Mouse (Mus musculus) forebrain, embryonic 15.5 days (tissue): Measurements from ENCODE around the gene Slc6a6. TPM values are rescaled to one million over a fixed set of nuclear protein-coding genes. Genes with fewer than 3 reads are reported as not detected.
A peak's percentile ranks its signal among the peaks of the same experiment; 100 is the strongest.

Experiments used
- ATAC-seq: fragments of 200-750 bp; cut with Nextera tagmentation; replicated peaks from 2 replicates; pipeline ENCODE4 v1.8.0; 2017; ENCODE audit warnings: mild to moderate bottlenecking, moderate TSS enrichment, moderate library complexity
- H3K27ac ChIP-seq: fragments of 300-500 bp; sonication (generic); replicated peaks from 2 replicates; pipeline ENCODE4 v1.5.1; 2015; ENCODE audit warnings: mild to moderate bottlenecking, inconsistent platforms
- H3K27me3 ChIP-seq: fragments of 300-500 bp; sonication (generic); 2 replicates; pipeline ENCODE4 v1.6.1; 2015; ENCODE audit warnings: inconsistent platforms
- H3K36me3 ChIP-seq: fragments of 300-500 bp; sonication (generic); 2 replicates; pipeline ENCODE4 v1.6.1; 2015; ENCODE audit warnings: mild to moderate bottlenecking, inconsistent platforms
- H3K4me1 ChIP-seq: fragments of 300-500 bp; sonication (generic); 2 replicates; pipeline ENCODE4 v1.6.1; 2015; ENCODE audit warnings: inconsistent platforms
- H3K4me2 ChIP-seq: fragments of 300-500 bp; sonication (generic); replicated peaks from 2 replicates; pipeline ENCODE4 v1.6.1; 2015; ENCODE audit warnings: mild to moderate bottlenecking, inconsistent platforms
- H3K4me3 ChIP-seq: fragments of 300-500 bp; sonication (generic); 2 replicates; pipeline ENCODE4 v1.5.1; 2015; ENCODE audit warnings: mild to moderate bottlenecking, inconsistent platforms
- H3K9ac ChIP-seq: fragments of 300-500 bp; sonication (generic); replicated peaks from 2 replicates; pipeline ENCODE4 v1.6.1; 2015; ENCODE audit warnings: mild to moderate bottlenecking, inconsistent platforms
- H3K9me3 ChIP-seq: fragments of 300-500 bp; sonication (generic); 2 replicates; pipeline ENCODE4 v1.6.1; 2016; ENCODE audit warnings: inconsistent platforms
- WGBS: fragments of 180-500 bp; shearing (Covaris S2); methylation state at CpG from one replicate; pipeline ENCODE4 v1.1.7; 2015; ENCODE audit warnings: mixed read lengths; 5-methylcytosine and 5-hydroxymethylcytosine counted together
- polyA plus RNA-seq: library from polyadenylated mRNA; unstranded; fragments of >200 nt; fragmentation: Nextera tagmentation; extraction: Ambion mirVana; gene quantifications from 2 replicates; pipeline ENCODE4 v1.2.1, GENCODE M21; 2015

Gene Slc6a6
- polyA plus RNA-seq, 1 experiment from 2014 or later = 94.2 TPM

DNA sequence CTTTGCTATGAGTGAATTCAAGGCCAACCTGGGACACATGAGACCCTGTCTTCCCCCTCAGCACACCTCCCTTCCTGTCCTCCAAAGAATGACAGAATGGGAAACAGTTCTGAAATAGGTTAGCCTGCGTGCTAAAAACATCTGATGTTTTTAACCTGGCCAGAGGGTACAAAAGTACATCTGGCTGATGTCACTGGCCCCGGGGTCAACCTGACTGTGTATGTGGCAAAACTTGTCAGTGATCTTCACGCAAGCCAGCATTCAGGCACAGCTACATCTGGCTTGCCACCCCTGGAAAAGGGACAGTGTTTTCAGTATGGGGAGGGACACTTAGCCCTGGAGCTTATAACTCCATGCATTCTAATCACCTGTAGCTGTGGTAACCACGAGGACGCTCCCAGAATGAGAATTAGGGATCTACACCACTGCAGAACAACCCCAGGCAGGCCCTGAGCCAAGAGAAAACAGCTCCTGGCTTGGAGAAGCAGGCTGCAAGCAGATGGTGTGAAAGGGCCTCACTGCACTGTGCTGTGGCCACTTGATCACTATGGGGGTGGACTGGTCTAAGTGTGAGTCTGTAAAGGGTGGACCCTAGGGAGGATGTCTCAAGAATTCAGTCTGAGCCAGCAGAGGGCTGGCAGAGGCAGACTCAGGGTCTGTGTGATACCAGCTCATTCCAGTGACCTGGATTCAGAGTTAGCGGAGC, 35.3 kb downstream of the Slc6a6 start:
- Histone ChIP-seq H3K4me1 (peaks cover 37% of the 10 kb centered on the region), H3K4me3 (no peak overlapping the region), H3K36me3 (peaks cover 13% of the 10 kb centered on the region), H3K9me3 (no peaks in the 10 kb centered on the region), H3K9ac (no peak overlapping the region), H3K27ac (peak overlapping the region; percentile 88), H3K27me3 (no peaks in the 10 kb centered on the region), H3K4me2 (peak overlapping the region; percentile 19)
- ATAC-seq = peak; percentile 77
- WGBS = 35% methylated on average over 6 of the region's 6 CpGs

DNA sequence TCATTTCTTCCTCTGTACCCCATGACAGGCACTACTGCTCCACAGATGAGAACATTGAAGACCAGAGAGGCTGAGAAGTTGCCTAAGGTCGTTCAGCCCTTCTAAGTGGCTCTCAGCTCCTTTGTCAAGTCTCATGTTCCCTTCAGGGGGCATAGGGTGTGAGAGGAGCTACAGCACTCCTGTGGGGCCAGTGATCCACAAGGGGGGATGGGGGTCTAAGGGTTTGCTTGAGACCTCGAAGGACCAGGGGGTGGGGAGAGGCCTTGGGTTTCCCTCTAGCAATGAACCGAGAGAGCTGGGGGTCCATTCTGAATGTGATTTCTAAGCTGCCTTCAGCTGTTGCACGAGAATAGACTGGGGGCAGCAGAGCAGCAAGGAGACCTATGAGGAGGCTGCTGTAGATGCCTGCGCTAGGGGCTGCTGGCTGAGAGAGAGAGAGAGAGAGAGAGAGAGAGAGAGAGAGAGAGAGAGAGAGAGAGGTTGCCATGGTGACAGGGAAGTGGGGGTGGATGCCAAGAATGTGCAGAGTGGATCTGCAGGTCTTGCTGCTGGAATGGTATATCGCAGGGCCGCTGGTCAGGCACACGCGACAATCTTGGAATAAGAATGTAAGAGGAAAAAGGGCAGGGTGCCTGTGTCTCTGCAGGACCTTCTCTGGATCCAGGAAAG, 36.1 kb downstream of the Slc6a6 start:
- Histone ChIP-seq H3K36me3 (peaks cover 21% of the 10 kb centered on the region), H3K9ac (0 out of 2 replicates have a peak overlapping the region, but pooled peaks have one; percentile 20), H3K4me2 (peak overlapping the region; percentile 25), H3K4me1 (peaks cover 37% of the 10 kb centered on the region), H3K4me3 (no peak overlapping the region), H3K9me3 (no peaks in the 10 kb centered on the region), H3K27me3 (no peaks in the 10 kb centered on the region), H3K27ac (peak overlapping the region; percentile 88)
- 2% methylated on average over 9 of the region's 9 CpGs for WGBS
- ATAC-seq = peak; percentile 78

DNA sequence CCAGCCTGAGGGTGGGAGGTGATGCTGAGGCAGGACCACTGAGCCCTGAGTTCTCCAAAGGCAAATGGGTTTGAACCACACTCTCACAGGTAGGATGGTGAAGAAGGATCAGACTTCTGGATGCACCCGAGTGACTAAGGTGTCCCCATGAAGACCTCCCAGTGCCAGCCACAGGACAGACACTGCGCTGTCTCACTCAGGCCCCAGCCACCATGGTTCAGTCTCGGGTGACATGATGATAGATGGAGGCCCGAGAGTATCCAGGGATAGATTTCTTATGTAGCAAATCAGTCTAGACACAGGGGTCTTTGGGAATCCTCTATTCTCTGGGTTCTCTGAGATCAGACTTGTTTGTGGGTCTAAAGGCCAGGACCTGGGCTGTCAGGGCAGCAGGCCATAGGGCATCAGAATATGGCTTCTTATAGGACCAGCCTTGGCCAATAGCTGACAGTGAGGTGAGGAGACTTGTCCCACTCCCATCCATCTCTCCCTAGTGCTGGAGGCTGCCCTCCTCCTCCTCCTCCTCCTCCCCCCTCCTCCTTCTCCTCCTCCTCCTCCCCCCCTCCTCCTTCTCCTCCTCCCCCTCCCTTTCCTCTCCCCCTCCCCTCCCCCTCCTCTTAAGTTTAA, 36.8 kb downstream of the Slc6a6 start:
- H3K36me3 ChIP-seq = peaks cover 26% of the 10 kb centered on the region
- peaks cover 37% of the 10 kb centered on the region for H3K4me1 ChIP-seq
- no peaks in the 10 kb centered on the region for H3K9me3 ChIP-seq
- no peak overlapping the region for H3K4me3 ChIP-seq
- peak; percentile 27 for ATAC-seq
- 0 out of 2 replicates have a peak overlapping the region, but pooled peaks have one; percentile 17 for H3K9ac ChIP-seq
- no peaks in the 10 kb centered on the region for H3K27me3 ChIP-seq
- 61% methylated on average over 4 of the region's 4 CpGs for WGBS
- peak overlapping the region; percentile 25 for H3K4me2 ChIP-seq
- H3K27ac ChIP-seq = peak overlapping the region; percentile 88

DNA sequence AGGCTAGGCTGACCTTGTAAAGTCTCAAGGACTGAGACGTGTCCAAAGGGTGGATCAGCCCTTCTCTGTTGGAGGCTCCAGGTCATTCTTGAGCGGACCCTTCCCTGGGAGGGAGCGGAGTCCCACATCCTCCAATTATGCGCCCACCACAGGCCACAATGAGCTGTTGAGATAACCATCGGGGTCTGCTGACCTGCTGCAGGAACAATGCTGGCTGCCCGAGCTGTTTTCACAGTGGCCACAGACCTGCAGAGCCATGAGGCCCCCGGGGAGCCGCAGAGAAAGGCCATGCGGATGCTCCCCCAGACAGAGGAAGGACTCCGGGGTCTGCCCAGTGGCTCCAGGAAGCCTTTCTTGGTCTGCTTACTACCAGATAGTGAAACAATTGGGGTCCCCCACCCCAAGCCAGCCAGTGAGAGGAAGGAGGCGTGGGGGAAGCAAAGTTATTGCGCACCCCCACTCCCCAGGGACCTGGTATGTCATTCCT, 37.4 kb downstream of the Slc6a6 start:
- Histone ChIP-seq H3K4me1 (peaks cover 37% of the 10 kb centered on the region), H3K9ac (no peak overlapping the region), H3K4me2 (no peak overlapping the region), H3K36me3 (peaks cover 32% of the 10 kb centered on the region), H3K27ac (no peak overlapping the region), H3K4me3 (no peak overlapping the region), H3K9me3 (no peaks in the 10 kb centered on the region), H3K27me3 (no peaks in the 10 kb centered on the region)
- no peak for ATAC-seq
- WGBS = 37% methylated on average over 12 of the region's 12 CpGs

DNA sequence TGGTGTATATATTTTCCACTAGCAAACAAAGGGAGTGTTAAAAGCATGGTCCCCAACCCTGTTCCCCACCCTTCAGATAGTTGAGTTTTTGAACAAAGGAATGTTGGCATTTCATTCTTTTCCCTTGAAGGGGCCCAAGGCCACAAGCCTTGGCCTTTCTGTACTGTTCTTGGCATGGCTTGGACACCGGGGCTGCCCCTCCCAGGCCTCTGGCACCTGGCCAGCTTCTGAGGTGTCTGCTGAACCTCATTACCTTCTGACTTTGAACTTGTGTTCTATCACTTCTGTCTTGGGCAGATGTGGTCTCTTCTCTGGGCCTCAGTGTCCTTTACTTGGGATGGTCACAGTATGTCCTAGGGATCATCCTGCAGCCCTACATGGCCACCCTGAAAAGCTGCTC, 43.5 kb downstream of the Slc6a6 start:
- H3K4me3 ChIP-seq = no peak overlapping the region
- no peaks in the 10 kb centered on the region for H3K9me3 ChIP-seq
- WGBS = 74% methylated on average over 1 of the region's 1 CpGs
- no peak overlapping the region for H3K9ac ChIP-seq
- no peak for ATAC-seq
- H3K4me1 ChIP-seq = peaks cover 36% of the 10 kb centered on the region
- H3K27me3 ChIP-seq = no peaks in the 10 kb centered on the region
- peaks cover 50% of the 10 kb centered on the region for H3K36me3 ChIP-seq
- H3K27ac ChIP-seq = no peak overlapping the region
- no peak overlapping the region for H3K4me2 ChIP-seq

DNA sequence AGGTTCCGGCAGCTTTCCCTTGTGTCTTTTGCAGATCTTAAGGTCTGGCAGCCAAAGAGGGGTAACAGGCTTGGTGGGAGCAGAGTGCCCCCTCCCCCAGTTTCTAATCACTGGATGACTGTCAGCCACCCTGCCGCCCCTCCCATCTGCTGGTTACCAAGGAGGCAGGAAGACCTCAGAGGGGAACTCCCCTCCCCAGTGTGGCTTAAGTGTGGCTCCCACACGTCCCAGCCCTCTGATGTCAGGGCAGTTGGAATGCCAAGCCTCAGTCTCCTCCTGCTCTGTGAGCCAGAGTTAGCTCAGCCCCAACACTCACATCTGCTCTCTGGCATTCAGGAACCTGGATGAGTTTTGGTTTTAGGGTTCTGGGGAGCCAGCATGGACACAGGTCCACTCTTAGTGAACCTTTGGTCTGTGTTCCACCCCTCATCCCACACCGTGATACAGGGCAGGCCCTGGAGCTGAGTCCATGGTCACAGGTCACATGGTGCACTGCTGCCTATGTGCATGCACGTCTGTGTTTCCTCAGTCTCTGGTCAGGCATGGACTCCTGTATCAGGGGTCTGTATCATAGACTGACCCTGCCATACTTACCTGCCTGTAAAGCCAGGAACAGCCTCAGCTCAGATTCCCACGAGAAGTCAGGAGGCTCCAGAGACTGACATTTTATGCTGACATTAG, 45.2 kb downstream of the Slc6a6 start:
- Histone ChIP-seq H3K9ac (no peak overlapping the region), H3K9me3 (no peaks in the 10 kb centered on the region), H3K27me3 (no peaks in the 10 kb centered on the region), H3K4me1 (peaks cover 36% of the 10 kb centered on the region), H3K4me2 (no peak overlapping the region), H3K27ac (peak overlapping the region; percentile 69), H3K36me3 (peaks cover 51% of the 10 kb centered on the region), H3K4me3 (no peak overlapping the region)
- ATAC-seq = peak; percentile 46
- 38% methylated on average over 6 of the region's 6 CpGs for WGBS

DNA sequence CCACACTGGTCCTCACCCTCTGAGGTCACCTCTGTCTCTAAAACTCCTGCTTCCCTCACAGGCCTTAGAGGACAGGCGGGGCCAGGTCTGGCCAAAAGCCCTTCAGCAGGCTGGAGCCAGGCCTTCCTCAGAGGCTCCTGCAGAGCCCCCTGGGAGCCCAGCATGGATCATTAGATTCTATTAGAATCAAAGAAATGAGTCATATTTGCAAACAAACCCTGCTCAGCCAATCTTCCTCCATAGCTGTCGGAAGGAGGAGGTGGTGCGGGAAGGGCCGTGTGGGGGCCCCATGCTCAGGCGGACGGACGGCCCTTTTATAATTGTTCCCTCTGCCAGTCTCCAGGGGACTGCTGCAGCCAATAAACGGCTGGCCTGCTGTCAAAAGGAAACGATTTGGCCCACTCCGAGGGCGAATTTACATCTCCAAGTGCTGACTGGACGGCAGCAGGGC, 45.8 kb downstream of the Slc6a6 start:
- no peaks in the 10 kb centered on the region for H3K27me3 ChIP-seq
- peaks cover 44% of the 10 kb centered on the region for H3K36me3 ChIP-seq
- peak; percentile 69 for ATAC-seq
- H3K27ac ChIP-seq = peak overlapping the region; percentile 69
- whole genome bisulfite sequencing = 3% methylated on average over 12 of the region's 12 CpGs
- peaks cover 36% of the 10 kb centered on the region for H3K4me1 ChIP-seq
- no peak overlapping the region for H3K4me2 ChIP-seq
- no peaks in the 10 kb centered on the region for H3K9me3 ChIP-seq
- H3K4me3 ChIP-seq = no peak overlapping the region
- no peak overlapping the region for H3K9ac ChIP-seq

DNA sequence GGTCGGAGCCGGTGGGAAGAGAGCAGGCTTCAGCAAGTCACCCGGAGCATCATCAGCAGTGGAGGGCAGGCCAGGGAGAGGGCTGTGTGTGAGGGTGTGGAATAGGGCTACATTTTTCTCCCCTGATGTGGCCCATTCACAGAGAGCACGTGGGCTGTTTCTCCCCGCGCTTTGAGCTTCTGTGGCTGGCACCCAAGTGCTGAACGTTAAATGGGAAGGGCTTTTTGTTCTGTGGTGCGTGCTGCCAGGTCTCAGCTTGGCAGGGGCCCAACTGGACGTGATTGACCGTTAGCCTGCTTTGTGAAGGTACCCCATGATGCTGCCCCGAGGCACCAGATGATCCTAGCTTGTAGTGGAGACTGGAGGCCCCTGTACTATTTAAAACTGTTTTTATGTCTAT, 48.3 kb downstream of the Slc6a6 start:
- peak; percentile 71 for ATAC-seq
- WGBS = 23% methylated on average over 11 of the region's 11 CpGs
- Histone ChIP-seq H3K4me2 (no peak overlapping the region), H3K27me3 (no peaks in the 10 kb centered on the region), H3K36me3 (peaks cover 45% of the 10 kb centered on the region), H3K27ac (peak overlapping the region; percentile 50; the same call in 1 of the 2 replicates), H3K4me3 (no peak overlapping the region), H3K9ac (no peak overlapping the region), H3K4me1 (peaks cover 36% of the 10 kb centered on the region), H3K9me3 (no peaks in the 10 kb centered on the region)

DNA sequence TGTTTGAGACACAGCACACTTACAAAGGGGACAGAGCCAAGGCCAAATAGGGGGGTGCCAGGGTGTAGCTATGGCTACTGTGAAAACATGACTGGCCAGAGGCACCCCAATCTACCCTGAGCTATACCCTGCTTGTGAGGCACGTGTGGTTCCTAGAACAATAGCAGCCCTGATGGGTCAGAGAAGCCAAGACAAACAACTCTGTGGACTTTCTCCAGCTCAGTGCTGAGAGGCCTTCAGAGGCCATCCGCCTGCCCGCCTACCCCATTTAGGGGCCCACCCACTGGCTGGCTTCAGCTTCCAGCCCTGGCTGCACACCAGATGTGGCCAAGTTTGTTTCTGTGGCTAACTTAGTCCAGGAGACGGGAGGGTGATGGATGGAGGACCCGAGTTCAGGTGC, 52.6 kb downstream of the Slc6a6 start:
- no peak overlapping the region for H3K4me3 ChIP-seq
- no peak overlapping the region for H3K4me2 ChIP-seq
- WGBS = 66% methylated on average over 5 of the region's 5 CpGs
- H3K36me3 ChIP-seq = peaks cover 63% of the 10 kb centered on the region
- H3K27ac ChIP-seq = no peak overlapping the region
- no peaks in the 10 kb centered on the region for H3K9me3 ChIP-seq
- peaks cover 8% of the 10 kb centered on the region for H3K4me1 ChIP-seq
- H3K9ac ChIP-seq = no peak overlapping the region
- no peaks in the 10 kb centered on the region for H3K27me3 ChIP-seq
- no peak for ATAC-seq

DNA sequence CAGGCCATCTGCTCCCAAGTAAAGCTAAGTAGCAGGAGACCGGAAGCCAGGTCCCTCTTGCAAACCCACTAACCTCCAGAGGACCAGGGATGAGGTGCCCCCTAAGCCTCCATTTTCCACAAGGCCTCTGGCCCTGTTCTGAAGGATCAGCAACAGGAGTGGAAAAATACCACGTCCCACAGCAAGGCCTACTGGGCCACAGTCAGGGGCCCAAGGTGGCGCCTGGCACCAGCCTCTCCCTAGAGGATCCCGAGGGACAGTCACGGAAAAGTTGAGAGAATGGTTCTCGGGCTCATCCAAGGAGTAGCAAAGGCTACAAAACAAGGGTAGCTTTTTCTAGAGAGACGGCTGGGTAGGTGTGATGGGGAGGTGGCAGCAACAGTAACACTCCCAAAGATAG, 53.6 kb downstream of the Slc6a6 start:
- peaks cover 70% of the 10 kb centered on the region for H3K36me3 ChIP-seq
- 86% methylated on average over 7 of the region's 7 CpGs for WGBS

DNA sequence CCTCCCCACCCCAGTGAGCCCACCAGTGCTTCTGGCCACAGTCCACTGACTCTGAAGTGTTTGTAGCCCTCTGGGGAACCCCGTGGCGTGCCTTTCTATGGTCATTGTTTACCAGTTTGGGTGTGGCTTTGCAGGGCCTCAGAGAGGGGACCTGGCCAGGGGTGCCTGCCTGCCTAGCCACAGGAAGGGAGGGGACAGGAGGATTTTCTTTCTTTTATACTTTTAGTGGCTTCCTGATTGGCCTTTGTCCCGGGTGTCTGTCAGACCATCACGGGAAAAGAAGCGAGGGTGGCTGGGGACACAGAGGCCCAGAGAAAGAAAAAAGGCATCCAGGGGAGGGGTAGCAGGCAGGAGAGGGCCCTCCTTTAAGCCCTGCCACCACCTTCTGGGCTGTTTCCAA, 54.2 kb downstream of the Slc6a6 start:
- Histone ChIP-seq H3K4me3 (no peak overlapping the region), H3K9ac (no peak overlapping the region), H3K4me1 (no peaks in the 10 kb centered on the region), H3K4me2 (no peak overlapping the region), H3K9me3 (no peaks in the 10 kb centered on the region), H3K36me3 (peaks cover 67% of the 10 kb centered on the region), H3K27ac (no peak overlapping the region), H3K27me3 (no peaks in the 10 kb centered on the region)
- ATAC-seq = no peak
- 13% methylated on average over 5 of the region's 5 CpGs for WGBS

More for the DNA sequence above, 53.6 kb downstream of the Slc6a6 start:
- H3K4me2 ChIP-seq = no peak overlapping the region
- no peaks in the 10 kb centered on the region for H3K27me3 ChIP-seq
- no peak overlapping the region for H3K9ac ChIP-seq
- no peak overlapping the region for H3K27ac ChIP-seq
- no peaks in the 10 kb centered on the region for H3K9me3 ChIP-seq
- ATAC-seq = no peak
- no peak overlapping the region for H3K4me3 ChIP-seq
- no peaks in the 10 kb centered on the region for H3K4me1 ChIP-seq

DNA sequence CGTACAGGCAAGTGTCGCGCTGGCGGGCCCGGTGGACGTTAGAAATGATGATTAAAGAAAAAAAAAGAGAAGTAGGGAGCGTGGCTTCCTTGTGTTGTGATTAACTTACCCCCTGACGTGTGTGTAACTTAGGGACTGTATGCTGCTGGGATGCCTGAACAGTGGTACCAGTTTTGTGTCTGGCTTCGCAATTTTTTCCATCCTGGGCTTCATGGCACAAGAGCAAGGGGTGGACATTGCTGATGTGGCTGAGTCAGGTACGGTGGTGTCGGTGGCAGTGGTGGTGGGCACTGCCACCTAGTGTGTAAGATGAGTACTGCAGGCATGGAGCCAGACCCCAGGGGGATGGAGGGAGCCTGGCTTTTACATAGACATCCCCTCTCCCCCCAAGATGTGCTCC, 57.2 kb downstream of the Slc6a6 start:
- peaks cover 59% of the 10 kb centered on the region for H3K36me3 ChIP-seq
- H3K9me3 ChIP-seq = no peaks in the 10 kb centered on the region
- ATAC-seq = peak; percentile 78
- H3K4me1 ChIP-seq = no peaks in the 10 kb centered on the region
- WGBS = 64% methylated on average over 11 of the region's 11 CpGs
- no peak overlapping the region for H3K9ac ChIP-seq
- H3K4me3 ChIP-seq = no peak overlapping the region
- H3K27me3 ChIP-seq = no peaks in the 10 kb centered on the region
- H3K4me2 ChIP-seq = no peak overlapping the region
- no peak overlapping the region for H3K27ac ChIP-seq
